Mouse (Mus musculus): ENCODE results near the gene Padi1. TPM values are rescaled to one million over a fixed set of nuclear protein-coding genes. Genes with fewer than 3 reads are reported as not detected.

Padi1 gene
- polyA plus RNA-seq, 1 experiment from 2014 or later, result 0.39 TPM

DNA sequence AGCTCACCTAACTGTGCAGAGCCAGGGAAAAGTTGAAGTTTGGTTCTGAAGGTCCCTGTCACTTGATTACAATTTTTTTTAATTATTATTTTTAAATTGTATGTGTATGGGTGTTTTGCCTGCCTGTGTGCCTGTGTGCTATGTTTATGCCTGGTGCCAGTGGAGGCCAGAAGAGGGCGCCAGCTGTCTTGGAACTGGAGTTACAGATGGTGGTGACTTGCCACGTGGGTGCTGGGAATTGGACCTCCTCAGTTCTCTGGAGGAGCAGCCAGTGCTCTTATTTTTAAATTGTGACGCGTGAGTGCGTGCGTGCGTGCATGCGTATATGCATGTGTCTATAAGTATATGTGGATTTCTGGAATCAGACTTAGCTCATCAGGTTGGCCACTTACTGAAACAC lies 28.2 kb downstream of the Padi1 start:
- H3K27me3 ChIP-seq, result no peaks in the 10 kb centered on the region
- H3K27ac ChIP-seq, result no peak overlapping the region
- ATAC-seq (ENCODE audit: insufficient number of reproducible peaks, insufficient read depth, low FRiP score, low TSS enrichment, low read depth), result no peak
- H3K4me2 ChIP-seq, result no peak overlapping the region
- H3K4me1 ChIP-seq (replicated peaks), result peaks cover 31% of the 10 kb centered on the region
- 0 out of 2 replicates have a peak, but pooled peaks cover 6% of the 10 kb centered on the region for H3K9me3 ChIP-seq
- no peaks in the 10 kb centered on the region for H3K36me3 ChIP-seq
- 93% methylated on average over 8 of the region's 8 CpGs for WGBS
- no peak overlapping the region for H3K9ac ChIP-seq (replicated peaks)
- H3K4me3 ChIP-seq (replicated peaks), result no peak overlapping the region

DNA sequence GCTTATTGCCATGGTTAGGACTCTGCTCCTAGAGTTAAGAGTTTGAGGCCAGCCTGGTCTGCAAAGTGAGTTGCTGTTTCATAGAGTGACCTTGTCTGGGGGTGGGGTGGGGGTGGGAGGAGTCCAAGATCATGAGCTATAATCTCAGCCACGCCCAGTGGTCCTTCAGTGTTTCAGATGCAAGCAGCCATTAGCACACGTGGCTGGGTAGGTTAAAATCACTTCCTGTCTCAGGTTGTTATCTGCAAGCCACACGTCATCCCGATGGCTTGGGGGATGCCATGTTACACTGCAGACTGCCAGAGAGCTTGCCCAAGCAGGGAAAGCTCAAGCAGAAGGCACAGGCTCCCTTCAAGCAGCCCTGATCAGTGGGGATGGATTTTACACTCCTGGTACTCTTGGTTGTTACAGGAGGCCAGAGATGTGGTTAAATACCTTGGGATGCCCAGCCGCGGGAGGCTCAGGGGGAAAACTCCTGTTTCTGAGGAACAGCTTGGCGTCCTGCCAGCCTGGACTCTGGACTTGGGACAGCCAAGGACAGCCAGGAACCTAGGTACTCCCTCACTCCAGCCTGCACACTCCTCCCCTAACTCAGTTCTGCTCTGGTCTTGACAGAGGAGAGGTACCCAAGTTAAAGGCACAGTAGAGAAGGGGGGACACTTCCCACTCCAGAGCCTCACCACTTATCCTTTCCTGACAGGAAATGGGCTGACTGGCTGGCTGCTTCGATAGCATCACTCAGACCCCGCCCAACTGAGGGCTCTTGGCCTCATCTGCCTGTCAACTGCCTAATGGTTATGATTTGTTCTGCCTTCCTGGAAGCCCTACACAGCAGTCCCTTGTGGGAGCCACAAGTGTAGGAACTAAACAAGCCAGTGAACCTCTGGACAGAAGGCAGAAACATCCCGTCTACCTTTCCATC lies 29.3 kb downstream of the Padi1 start:
- Histone ChIP-seq H3K27me3 (no peaks in the 10 kb centered on the region), H3K9me3 (no peaks in the 10 kb centered on the region), H3K4me1 (replicated peaks) (peaks cover 39% of the 10 kb centered on the region), H3K4me2 (no peak overlapping the region), H3K4me3 (replicated peaks) (no peak overlapping the region), H3K27ac (no peak overlapping the region), H3K9ac (replicated peaks) (no peak overlapping the region), H3K36me3 (no peaks in the 10 kb centered on the region)
- 51% methylated on average over 10 of the region's 10 CpGs for WGBS
- no peak for ATAC-seq (ENCODE audit: insufficient number of reproducible peaks, insufficient read depth, low FRiP score, low TSS enrichment, low read depth)

DNA sequence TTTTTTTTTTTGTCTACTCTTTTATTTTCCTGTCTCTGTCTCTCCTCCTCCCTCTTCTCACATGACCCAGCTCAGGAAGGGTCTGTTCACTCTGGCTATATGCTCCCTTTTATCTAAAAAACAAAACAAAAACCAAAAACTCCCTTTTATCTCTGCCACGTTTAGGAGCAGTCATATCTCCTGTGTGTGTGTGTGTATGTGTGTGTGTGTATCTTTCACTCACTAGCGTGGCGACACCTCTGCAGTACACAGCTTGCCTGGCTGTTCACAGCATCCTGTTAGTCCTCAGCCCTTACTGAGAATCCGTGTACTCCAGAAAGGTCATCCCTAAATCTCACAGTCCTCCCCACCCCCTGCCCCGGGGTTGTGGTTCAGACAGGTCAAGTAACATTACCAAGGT lies 30.1 kb downstream of the Padi1 start:
- Histone ChIP-seq H3K4me3 (replicated peaks) (no peak overlapping the region), H3K9ac (replicated peaks) (no peak overlapping the region), H3K36me3 (no peaks in the 10 kb centered on the region), H3K27me3 (no peaks in the 10 kb centered on the region), H3K4me1 (replicated peaks) (peaks cover 44% of the 10 kb centered on the region), H3K4me2 (no peak overlapping the region), H3K9me3 (no peaks in the 10 kb centered on the region), H3K27ac (no peak overlapping the region)
- ATAC-seq (ENCODE audit: insufficient number of reproducible peaks, insufficient read depth, low FRiP score, low TSS enrichment, low read depth), result no peak
- WGBS, result 69% methylated on average over 5 of the region's 5 CpGs

DNA sequence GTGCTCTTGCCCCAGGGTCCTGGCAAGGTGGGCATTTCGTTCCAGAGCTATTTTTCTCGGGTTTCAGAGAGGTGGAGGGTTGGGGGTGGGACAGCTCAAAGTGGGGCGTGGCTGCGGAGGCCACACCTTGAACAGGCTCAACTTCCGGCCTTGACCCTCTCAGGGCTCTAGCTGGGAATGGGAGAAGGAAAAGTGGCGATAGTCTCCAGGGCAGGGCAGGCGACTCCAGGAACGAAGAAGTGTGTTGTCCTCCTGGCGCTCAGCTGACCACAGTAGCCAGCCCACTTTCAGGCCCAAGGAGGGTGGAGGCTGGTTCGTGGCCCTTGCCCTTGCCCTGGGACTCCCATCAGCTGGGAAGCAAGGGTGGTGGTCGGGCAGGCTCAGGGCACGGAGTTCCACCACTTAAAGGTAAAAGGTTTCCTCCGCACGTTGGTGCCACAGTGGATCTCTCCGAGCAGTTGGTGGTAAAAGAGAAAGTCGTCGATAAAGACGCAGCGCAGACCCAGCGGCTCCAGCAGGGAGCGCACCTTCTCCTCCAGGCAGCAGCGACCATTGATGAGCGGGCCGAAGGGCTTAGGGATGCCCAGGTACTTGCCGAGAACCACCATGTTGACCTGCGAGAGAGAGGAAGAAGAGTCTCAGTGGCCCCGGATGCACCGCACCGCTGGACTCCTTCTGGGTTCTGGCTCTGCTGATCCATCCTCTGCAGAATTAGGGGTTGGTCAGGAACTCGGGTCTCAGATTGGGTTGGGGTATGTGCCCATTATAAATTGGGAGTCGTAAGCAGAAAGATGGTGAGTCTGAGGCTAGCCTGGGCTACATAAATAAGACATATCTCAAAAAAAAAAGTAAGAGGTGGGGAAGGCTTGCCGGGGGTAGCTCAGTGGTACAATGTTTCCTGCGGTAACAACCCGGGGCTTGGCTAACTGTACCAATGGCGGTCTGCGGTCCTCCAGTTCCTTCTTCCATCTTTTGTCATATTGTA lies 31.0 kb downstream of the Padi1 start:
- Histone ChIP-seq H3K4me3 (replicated peaks) (peak overlapping the region; percentile 47), H3K9me3 (no peaks in the 10 kb centered on the region), H3K27ac (peak overlapping the region; percentile 88), H3K36me3 (no peaks in the 10 kb centered on the region), H3K4me2 (peak overlapping the region; percentile 77), H3K9ac (replicated peaks) (peak overlapping the region; percentile 57), H3K27me3 (no peaks in the 10 kb centered on the region), H3K4me1 (replicated peaks) (peaks cover 46% of the 10 kb centered on the region)
- peak; percentile 58 for ATAC-seq (ENCODE audit: insufficient number of reproducible peaks, insufficient read depth, low FRiP score, low TSS enrichment, low read depth)
- 25% methylated on average over 36 of the region's 36 CpGs for WGBS

DNA sequence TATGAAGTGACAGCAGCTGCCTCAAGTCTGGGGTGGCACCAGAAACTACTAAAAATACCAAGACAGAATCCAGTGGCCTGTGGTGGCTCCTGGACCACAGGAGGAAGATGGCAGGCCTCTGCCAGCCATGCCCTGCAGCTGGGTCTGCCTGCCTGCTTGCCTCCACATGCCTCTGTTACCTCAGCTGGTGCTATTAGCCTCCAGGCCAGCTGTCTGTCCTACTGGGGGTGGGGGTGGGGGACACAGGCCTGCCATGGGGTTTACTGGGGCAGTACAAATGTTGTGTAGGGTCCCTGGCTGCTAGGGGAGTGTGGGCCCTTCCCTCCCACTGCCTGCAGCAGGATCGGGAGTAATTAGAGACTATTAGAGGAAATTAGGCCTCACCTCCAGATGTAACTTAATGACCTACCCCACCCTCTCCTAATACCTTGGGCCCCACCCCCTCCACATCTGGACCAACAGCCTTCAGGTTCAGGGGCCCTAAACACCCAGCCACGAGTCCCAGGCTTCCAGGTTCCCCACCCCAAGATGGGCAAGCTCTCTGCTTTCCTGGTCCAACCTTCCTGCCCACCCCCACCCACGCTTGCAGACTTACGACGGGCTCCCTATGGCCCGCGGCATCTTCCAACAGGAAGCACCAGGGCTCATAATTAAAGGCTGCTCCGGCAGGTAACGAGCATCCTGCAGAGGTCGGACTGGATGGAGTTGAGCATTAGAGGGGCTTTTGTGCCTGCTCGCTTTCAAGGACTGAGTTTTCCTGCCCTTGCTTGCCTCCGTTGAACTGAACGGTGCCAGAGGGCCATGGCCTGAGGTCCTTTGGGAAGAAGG lies 32.0 kb downstream of the Padi1 start:
- Histone ChIP-seq H3K4me3 (replicated peaks) (peak overlapping the region; percentile 47), H3K9ac (replicated peaks) (peak overlapping the region; percentile 57; the same call in 1 of the 2 replicates), H3K27me3 (no peaks in the 10 kb centered on the region; the same call in 1 of the 2 replicates), H3K4me1 (replicated peaks) (peaks cover 46% of the 10 kb centered on the region), H3K4me2 (peak overlapping the region; percentile 77), H3K27ac (peak overlapping the region; percentile 88), H3K9me3 (no peaks in the 10 kb centered on the region), H3K36me3 (no peaks in the 10 kb centered on the region)
- 1% methylated on average over 13 of the region's 13 CpGs for WGBS
- ATAC-seq (ENCODE audit: insufficient number of reproducible peaks, insufficient read depth, low FRiP score, low TSS enrichment, low read depth), result peak; percentile 32; the same call in 1 of the 2 replicates

DNA sequence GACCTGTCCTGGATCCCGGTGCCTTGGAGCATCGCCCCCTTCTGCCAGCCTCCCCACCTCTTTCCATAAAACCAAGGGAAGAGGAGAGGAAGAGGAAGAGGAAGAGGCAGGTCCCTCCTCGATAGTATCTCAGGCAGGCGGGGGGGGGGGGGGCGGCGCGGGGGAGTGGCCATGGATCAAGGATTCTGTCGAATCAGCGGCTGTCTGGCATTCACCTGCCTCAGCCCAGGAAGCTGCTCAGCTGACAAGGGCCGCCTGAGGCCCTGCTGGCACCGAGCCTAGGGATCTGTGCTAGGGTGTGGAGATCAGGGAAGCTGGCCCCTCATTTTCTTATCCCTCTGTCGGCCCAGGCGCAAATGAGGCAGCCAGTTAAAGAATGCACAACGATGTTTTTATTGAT lies 33.0 kb downstream of the Padi1 start:
- H3K27ac ChIP-seq, result peak overlapping the region; percentile 88
- no peaks in the 10 kb centered on the region for H3K9me3 ChIP-seq
- no peaks in the 10 kb centered on the region for H3K36me3 ChIP-seq
- H3K4me2 ChIP-seq, result 0 out of 2 replicates have a peak overlapping the region, but pooled peaks have one; percentile 77
- 21% methylated on average over 9 of the region's 14 CpGs for WGBS
- peaks cover 46% of the 10 kb centered on the region for H3K4me1 ChIP-seq (replicated peaks)
- H3K4me3 ChIP-seq (replicated peaks), result no peak overlapping the region
- no peaks in the 10 kb centered on the region; the same call in 1 of the 2 replicates for H3K27me3 ChIP-seq
- no peak for ATAC-seq (ENCODE audit: insufficient number of reproducible peaks, insufficient read depth, low FRiP score, low TSS enrichment, low read depth)
- H3K9ac ChIP-seq (replicated peaks), result no peak overlapping the region

DNA sequence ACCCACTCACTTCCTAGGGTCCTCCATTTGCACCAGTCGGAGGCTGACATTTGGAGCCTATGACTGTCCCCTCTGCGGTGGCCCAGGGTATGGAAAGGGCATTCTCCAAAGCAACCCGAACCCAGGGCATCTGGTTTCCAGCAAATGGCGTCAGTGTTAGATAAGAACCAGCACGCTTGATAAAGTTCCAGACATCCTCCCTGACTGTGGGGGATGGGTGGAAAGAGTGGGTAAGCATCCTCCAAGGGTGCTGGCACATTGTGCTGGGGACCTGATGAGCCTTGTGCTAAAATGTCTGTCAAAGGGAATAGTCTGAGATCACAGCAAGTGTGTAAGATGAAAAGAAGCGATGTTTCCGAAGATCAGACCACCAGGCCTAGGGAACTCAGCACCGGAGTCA lies 33.4 kb downstream of the Padi1 start:
- Histone ChIP-seq H3K4me3 (replicated peaks) (no peak overlapping the region), H3K9me3 (no peaks in the 10 kb centered on the region), H3K4me1 (replicated peaks) (peaks cover 46% of the 10 kb centered on the region), H3K27me3 (no peaks in the 10 kb centered on the region; the same call in 1 of the 2 replicates), H3K36me3 (no peaks in the 10 kb centered on the region), H3K9ac (replicated peaks) (no peak overlapping the region), H3K4me2 (no peak overlapping the region), H3K27ac (no peak overlapping the region; the same call in 1 of the 2 replicates)
- ATAC-seq (ENCODE audit: insufficient number of reproducible peaks, insufficient read depth, low FRiP score, low TSS enrichment, low read depth), result no peak
- 54% methylated on average over 8 of the region's 8 CpGs for WGBS

DNA sequence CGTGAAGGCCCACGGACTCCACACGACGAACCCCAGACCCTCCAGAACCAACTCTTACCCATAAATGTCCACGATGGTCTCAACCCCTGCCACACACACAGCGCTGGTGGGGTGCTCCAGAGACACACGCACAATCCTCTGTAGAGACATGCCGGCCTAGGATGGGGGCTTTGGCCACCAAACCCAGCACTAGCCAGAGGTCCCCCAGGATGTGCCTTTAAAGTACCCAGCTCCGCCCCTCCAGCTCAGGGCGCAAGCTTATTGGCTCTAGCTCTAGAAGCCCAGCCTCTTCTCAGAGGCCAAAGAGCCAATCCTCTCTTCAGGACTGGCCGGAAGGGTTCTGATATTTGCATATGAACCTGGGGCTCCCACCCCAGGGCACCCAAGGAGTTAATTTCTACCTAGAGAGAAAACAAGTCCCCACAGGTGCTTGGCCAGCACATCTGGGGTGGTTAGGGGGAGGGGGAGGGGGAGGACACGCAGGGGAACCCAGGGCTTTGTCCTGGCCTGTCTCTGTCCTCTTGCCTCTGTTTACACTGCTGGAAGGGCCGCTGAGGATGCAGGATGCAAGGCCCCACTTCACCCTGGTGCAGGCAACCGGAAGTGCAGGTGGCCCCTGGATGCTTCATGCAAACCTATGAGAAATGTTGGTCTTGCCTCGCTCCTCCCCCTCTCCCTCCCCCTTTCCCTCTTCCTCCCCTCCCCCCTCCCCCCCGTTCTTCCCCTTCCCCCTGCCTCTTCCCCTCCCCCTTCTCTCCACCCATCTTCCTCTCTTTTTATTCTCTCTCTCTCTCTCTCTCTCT lies 34.9 kb downstream of the Padi1 start, which contains the start of gene Padi3:
Gene Padi3 (minus strand): TSS at position 191 of the 803 bp plus-strand sequence.
- no peak within 1 kb of the TSS for H3K9ac ChIP-seq (replicated peaks)
- no peaks in the 10 kb centered on the region for H3K9me3 ChIP-seq
- no peak for ATAC-seq (ENCODE audit: insufficient number of reproducible peaks, insufficient read depth, low FRiP score, low TSS enrichment, low read depth)
- H3K4me3 ChIP-seq (replicated peaks), result no peak within 1 kb of the TSS
- no peaks in the 10 kb centered on the region; the same call in 1 of the 2 replicates for H3K27me3 ChIP-seq
- H3K36me3 ChIP-seq, result no peaks in the 10 kb centered on the region
- no peak within 1 kb of the TSS for H3K4me2 ChIP-seq
- H3K27ac ChIP-seq, result no peak within 1 kb of the TSS
- 67% methylated on average over 16 of the region's 16 CpGs for WGBS
- peaks cover 39% of the 10 kb centered on the region for H3K4me1 ChIP-seq (replicated peaks)

DNA sequence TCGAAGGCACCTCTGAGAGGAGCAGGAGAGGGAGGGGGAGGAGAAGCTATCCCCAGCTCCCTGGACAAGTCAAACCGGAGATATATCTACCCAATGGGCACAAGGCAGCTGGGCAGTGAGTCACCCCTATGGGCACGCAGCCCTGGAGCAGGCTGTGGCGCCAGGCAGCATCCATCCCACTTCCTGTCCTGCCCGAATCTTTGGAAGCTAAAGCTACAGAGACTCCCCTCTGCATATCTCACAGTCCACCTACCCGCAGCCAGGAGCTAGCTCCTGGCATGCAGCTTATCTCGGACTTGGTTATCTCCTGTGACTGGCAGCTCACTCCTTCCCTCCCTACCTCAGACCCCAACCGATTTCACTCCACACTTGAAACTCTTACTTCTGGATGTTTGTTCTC lies 36.5 kb downstream of the Padi1 start:
- Histone ChIP-seq H3K9me3 (no peaks in the 10 kb centered on the region), H3K27me3 (no peaks in the 10 kb centered on the region; the same call in none of the 2 replicates), H3K4me3 (replicated peaks) (no peak overlapping the region), H3K9ac (replicated peaks) (no peak overlapping the region), H3K36me3 (no peaks in the 10 kb centered on the region), H3K4me2 (no peak overlapping the region), H3K27ac (no peak overlapping the region), H3K4me1 (replicated peaks) (peaks cover 32% of the 10 kb centered on the region)
- ATAC-seq (ENCODE audit: insufficient number of reproducible peaks, insufficient read depth, low FRiP score, low TSS enrichment, low read depth), result no peak
- WGBS, result 83% methylated on average over 8 of the region's 8 CpGs

DNA sequence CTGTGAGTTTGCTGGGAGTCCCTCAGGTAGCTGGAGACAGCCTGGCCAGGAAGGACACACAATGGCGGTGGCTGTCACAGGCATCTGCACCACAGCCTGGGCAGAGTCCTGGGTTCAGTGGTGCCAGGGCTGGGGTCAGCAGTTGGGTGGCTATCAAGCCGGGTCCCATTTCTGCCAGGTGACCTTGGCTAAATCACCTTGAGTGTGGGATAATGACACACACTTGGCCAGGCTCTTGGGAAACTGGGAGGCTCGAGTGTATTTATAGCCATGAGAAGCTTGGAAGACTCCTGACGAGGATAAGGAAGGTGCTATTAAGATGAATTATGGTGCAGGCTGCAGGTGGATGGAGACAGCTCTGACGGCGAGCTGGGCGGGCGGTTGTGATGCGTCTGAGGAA lies 41.0 kb downstream of the Padi1 start:
- H3K4me2 ChIP-seq, result no peak overlapping the region
- no peak for ATAC-seq (ENCODE audit: insufficient number of reproducible peaks, insufficient read depth, low FRiP score, low TSS enrichment, low read depth)
- 70% methylated on average over 9 of the region's 9 CpGs for WGBS
- H3K4me3 ChIP-seq (replicated peaks), result no peak overlapping the region
- H3K27ac ChIP-seq, result no peak overlapping the region
- no peak overlapping the region for H3K9ac ChIP-seq (replicated peaks)
- H3K9me3 ChIP-seq, result no peaks in the 10 kb centered on the region
- H3K27me3 ChIP-seq, result peaks cover 6% of the 10 kb centered on the region
- no peaks in the 10 kb centered on the region for H3K4me1 ChIP-seq (replicated peaks)
- H3K36me3 ChIP-seq, result no peaks in the 10 kb centered on the region

Data from limb, embryonic 12.5 days (tissue).